Mouse (Mus musculus) embryo, embryonic 10 days (tissue): ENCODE results near the gene Tlnrd1.
A peak's percentile ranks its signal among the peaks of the same experiment; 100 is the strongest.

Experiments used
- DNase-seq: peaks from one replicate; pipeline ENCODE4 v3.0.0-alpha.2; 2015; ENCODE audit warnings: low spot score

The Tlnrd1 gene

GRCm38 (mm10) chr7:83884921-83885532 is 922 bp upstream of the Tlnrd1 start:
- peak; percentile 10 for DNase-seq

GRCm38 (mm10) chr7:83883276-83884020 is 657 bp downstream of the Tlnrd1 start:
- DNase-seq, result peak; percentile 85

GRCm38 (mm10) chr7:83882633-83883275 is 1.4 kb downstream of the Tlnrd1 start:
- DNase-seq, result peak; percentile 74

DNA sequence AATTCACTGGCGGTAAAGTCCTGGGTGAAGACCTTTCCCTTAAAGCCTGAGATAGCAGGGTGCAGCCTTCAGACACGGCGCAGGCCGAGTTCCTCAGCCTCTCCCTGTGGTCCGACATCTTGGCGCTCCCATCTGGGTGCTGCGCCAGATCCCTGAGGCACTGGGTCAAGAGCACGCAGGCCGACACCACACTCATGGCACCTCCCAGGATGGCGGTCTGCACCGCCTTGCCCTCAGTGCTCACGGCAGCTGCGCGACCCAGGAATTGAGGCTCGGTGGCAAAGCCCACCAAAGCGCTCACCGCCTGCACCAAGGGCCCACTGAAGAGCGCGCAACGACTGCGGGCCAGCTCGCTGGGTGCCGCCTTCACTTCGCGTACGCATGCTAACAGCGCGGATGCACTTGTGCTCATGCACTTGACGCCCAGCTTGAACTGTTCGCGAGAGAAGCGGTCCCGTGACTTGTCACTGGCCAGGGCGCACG is 1.9 kb downstream of the Tlnrd1 start:
- peak; percentile 18 for DNase-seq

- peak; percentile 75 for DNase-seq
Measured at GRCm38 (mm10) chr7:83878676-83879448, 5.2 kb downstream of the Tlnrd1 start.

DNA sequence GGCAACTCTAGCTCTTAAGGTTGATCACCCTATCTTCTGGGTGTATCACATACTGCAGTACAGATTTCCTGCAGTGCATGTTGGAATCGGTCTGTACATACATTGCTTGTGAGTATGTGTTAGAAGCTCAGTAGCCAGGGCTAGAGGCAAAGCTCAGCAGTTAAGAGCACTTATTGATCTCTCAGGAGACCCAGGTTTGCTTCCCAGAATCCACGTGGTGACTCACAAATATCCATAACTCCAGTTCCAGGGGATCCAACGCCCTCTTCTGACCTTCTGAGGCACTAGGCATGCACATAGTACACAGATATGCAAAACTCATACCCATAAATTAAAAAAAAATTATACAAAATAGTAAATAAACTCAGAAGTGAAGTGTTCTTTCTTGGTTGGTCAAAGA is 7.0 kb downstream of the Tlnrd1 start:
- DNase-seq, result no peak

DNA sequence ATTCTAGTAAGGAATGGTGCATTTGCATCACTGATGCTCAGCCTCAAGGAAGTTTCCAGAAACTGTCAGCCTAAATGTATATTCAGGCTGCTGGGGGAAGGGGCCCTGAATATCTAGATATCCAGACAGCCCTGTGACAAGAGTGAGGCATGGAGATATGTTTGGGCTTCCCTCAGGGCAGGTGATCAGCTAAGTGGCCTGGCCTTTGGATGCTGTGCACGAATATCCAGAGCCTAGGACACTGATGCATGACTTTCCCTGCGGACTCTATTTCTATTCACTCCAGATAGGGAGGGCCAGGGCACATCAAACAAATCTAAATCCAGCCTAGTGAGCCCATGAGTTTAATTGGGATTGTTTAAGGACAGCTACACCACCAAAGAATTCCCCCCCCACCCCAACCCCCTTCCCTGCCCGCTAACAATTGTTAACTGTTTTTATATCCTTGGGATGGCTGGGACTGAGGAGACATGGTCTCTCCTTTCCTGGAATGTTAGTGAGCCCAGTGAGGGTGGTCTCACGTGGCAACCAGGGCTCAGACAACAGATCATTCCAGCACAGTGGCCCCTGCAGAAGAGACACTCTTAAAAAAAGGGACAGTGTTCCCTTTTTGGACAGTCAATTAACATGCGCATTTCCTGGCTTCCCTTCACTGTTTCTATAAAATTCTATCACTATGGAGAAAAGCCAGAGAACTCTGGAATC is 14.1 kb downstream of the Tlnrd1 start:
- DNase-seq, result no peak

DNA sequence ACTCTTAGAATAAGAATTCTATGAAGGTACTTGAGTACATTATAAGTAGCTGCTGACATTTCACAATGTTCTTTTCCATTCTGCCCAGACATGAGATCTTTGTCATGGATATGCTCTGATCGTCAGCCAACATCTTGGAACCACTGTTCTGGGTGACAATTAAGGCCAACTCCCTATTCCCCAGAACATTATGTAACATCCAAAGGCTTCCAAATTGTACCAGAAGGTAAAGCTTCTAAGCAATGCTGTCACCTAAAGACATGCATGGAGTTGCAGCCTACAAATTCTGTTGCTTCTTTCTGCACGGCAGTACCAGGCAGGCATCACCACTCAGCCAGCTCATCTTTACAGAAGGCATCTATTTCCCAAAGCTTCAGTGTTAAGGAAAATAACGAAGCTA is 15.9 kb downstream of the Tlnrd1 start:
- no peak for DNase-seq

DNA sequence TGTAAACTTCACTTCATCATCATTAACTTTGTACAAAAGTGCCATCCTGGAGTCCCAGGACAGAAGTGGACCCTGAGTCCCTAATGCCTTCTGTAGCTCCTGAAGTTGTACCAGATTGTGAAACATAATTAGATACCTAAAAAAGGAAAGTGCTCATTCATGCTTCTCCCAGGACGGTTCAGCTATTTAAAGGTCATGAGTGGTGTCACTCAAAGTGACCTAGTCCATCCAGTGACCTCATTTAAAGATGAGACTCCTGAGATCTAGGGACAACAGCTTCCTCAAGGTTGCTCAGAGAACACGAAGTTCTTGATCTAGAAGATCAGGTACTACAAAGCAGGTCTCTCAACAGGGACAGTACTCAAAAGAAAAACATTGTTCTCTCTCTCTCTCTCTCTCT is 20.6 kb downstream of the Tlnrd1 start:
- no peak for DNase-seq

- DNase-seq, result no peak
Measured at GRCm38 (mm10) chr7:83859378-83860083, 24.6 kb downstream of the Tlnrd1 start.

DNA sequence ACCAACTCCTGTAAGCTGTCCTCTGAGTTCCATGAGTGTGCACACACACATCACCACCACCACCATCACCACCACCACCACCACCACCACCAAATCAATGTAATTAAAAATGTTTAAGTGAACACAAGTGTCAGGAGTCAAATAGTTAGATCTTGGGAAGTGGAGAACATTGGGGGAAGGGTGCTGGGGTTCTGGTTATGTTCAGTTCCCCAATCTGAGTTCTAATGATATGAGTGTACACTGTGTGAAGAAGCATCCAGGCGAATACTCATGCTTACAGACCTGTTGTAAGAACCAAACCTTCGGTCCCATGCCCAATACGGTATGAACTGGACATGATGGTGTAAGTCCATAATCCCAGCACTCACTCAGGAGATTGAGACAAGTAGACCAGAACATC is 26.2 kb downstream of the Tlnrd1 start:
- no peak for DNase-seq

DNA sequence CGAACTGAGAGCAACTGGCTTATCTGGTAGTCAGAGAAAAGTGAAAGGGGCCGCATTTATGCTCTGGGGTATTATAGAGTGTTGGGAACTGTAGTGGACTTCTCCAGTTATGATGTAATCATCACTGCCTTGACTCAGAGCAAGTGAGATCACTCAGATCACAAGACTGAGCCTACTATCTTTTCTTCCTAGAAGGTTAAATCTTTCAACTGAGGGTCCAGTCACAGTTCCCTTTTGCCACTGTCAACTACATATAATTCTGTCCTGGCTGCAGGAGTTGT is 27.0 kb downstream of the Tlnrd1 start:
- DNase-seq, result no peak

DNA sequence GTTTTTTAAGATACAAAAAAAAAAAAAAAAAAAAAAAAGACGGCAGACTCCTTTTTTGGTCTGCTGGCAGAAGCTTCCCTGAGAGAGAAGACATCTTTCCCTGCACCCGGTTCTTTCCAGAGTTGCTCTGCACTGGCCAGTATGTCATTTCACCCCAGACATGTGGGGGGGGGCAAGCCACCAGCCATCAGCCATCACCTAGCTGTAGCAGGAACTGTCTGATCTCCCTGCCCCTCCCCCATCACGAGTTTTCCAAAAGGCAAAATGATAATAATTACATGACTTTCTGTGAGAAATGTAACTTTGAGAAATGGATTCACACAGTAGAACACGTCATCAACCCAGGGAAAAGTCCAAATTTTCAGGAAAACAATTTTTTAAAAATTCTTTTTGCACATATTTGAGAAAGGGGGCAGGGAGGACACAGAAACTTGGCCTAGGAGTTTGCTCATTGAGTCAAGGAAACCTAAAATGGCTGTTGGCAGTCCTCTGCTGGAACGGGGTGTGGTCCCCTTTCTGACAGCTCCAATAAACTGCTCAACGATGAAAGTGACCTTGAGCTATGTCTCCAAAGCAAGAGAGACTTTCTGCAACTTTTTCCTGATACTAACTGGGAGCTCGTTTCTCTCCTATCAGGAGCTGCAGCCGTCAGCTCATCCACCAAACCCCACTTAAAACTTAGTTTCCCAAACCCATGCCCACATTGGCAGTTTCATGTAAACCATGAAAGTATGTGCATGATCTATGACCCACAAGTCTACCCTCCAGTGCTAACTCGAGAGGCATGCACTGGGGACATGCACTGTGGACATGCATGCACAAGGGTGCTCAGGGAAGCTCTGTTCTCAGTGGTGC is 27.5 kb downstream of the Tlnrd1 start:
- no peak for DNase-seq

DNA sequence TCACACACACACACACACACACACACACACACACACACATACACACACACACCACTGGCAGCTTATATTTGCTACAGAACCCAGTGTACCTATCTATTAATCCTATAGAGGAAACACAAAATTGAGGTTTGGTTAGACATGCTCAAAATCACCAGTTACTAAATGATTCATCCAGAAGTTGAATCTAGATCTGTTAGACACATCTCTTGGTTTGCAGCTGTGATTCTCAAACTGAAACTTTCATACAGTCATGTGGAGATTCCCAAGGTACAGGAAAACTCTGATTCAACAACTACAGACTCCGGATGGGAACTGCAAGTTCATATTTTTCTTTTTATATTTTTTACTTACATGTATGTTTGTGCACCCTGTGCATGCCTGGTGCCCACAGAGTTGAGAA is 28.9 kb downstream of the Tlnrd1 start:
- no peak for DNase-seq

DNA sequence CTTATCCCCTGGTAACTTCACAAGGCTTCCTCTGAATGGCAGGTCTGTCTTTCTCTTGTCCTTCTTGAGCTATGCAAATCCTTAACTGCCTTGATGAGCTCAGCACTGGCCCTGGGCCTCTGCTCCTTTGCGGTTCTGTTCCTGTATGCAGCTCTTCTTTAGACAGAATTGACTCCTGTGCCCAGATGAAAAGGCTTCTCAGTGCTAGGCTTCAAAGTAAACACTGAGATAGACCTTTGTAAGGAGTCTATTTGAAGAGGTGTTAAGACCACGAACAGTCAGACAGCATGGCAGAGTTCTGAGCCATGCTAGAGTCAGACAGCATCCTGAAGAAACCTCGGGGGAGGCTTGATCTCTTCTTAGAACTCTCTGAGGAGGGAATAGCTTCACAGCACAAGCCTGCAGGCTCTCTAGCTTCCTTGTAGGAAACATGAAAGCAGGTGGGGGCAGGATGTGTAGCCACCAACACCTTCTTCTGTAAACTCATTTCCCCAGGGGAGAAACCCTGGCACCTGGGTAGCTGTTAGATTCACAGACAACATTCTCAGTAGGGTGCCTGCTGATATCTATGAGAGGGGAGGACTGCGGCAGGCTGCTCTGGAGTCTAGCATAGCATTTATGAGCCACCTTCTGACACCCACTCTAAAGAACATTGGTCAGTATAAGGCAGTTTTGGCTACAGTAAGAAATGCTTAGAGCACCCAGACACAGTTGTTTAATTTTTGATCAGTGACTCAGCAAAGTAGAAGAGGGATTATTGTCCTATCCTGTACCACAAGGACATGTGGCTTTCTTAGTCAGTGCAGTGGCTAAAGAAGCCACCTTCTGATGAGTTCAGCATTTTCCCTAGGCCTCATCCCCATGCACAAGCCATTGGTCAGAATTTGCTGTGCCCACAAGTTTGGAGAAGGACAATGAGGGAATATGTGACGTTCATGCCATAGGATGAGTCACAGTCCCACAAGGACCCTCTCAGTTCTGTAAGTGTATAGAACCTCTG is 31.4 kb downstream of the Tlnrd1 start:
- DNase-seq, result no peak

GRCm38 (mm10) chr7:83851569-83852380 is 32.3 kb downstream of the Tlnrd1 start:
- DNase-seq, result no peak

- DNase-seq, result no peak
Measured at GRCm38 (mm10) chr7:83847187-83848075, 36.7 kb downstream of the Tlnrd1 start.
